Mouse (Mus musculus) heart, embryonic 13.5 days (tissue): ENCODE measurements around the gene B3gnt7. TPM values are rescaled to one million over a fixed set of nuclear protein-coding genes. Genes with fewer than 3 reads are reported as not detected.
A peak's percentile ranks its signal among the peaks of the same experiment; 100 is the strongest.

ENCODE experiments used
- ATAC-seq: fragments of 200-750 bp; cut with Nextera tagmentation; 2 replicates; pipeline ENCODE4 v1.8.0; 2017; ENCODE audit warnings: moderate TSS enrichment; ENCODE audit not compliant: insufficient number of reproducible peaks, low FRiP score, low TSS enrichment; ENCODE audit errors: extremely low read depth
- H3K27ac ChIP-seq: fragments of 300-500 bp; sonication (generic); replicated peaks from 2 replicates; pipeline ENCODE4 v1.5.1; 2015; ENCODE audit warnings: moderate library complexity, mild to moderate bottlenecking, inconsistent platforms
- H3K27me3 ChIP-seq: fragments of 300-500 bp; sonication (generic); replicated peaks from 2 replicates; pipeline ENCODE4 v1.6.1; 2015; ENCODE audit warnings: mild to moderate bottlenecking, inconsistent platforms
- H3K36me3 ChIP-seq: fragments of 300-500 bp; sonication (generic); 2 replicates; pipeline ENCODE4 v1.6.1; 2015; ENCODE audit warnings: mild to moderate bottlenecking, inconsistent platforms
- H3K4me1 ChIP-seq: fragments of 300-500 bp; sonication (generic); 2 replicates; pipeline ENCODE4 v1.6.1; 2015; ENCODE audit warnings: inconsistent platforms
- H3K4me2 ChIP-seq: fragments of 300-500 bp; sonication (generic); 2 replicates; pipeline ENCODE4 v1.6.1; 2015; ENCODE audit warnings: inconsistent platforms, mild to moderate bottlenecking, moderate library complexity
- H3K4me3 ChIP-seq: fragments of 300-500 bp; sonication (generic); 2 replicates; pipeline ENCODE4 v1.5.1; 2015; ENCODE audit warnings: moderate library complexity, mild to moderate bottlenecking, inconsistent platforms
- H3K9ac ChIP-seq: fragments of 300-500 bp; sonication (generic); 2 replicates; pipeline ENCODE4 v1.6.1; 2015; ENCODE audit warnings: inconsistent platforms, mild to moderate bottlenecking, moderate library complexity
- H3K9me3 ChIP-seq: fragments of 300-500 bp; sonication (generic); 2 replicates; pipeline ENCODE4 v1.6.1; 2016; ENCODE audit warnings: inconsistent platforms
- WGBS: fragments of 180-500 bp; shearing (Covaris S2); methylation state at CpG from one replicate; pipeline ENCODE4 v1.1.7; 2015; ENCODE audit warnings: mixed read lengths; 5-methylcytosine and 5-hydroxymethylcytosine counted together
- polyA plus RNA-seq: library from polyadenylated mRNA; unstranded; fragments of >200 nt; fragmentation: Nextera tagmentation; extraction: Ambion mirVana; gene quantifications from 2 replicates; pipeline ENCODE4 v1.2.1, GENCODE M21; 2015

B3gnt7 gene
- polyA plus RNA-seq: 3.2 and 4.5 TPM in 2 replicates

DNA sequence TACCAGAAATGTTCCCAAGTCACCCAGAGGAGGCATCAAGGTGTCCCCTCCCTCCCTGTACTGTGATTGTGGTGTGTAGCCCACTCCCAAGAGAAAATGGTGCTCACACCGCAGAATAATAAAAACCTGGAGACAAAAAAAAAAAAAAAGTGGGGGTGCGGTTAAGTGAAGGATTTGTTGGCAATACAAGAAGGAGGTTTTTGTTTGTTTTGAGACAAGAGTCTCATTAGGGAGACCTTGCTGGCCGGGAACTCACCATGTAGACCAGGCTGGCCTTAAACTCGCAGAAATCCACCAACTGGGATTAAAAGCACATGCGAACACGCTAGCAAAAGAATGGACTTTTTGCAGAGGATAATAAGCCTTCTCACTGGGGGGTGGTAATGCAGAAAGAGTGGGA, at the start of gene B3gnt7:
B3gnt7 (plus strand) TSS at position 301 of the 400 bp plus-strand sequence.
- Histone ChIP-seq H3K27ac (no peak within 1 kb of the TSS), H3K4me3 (peak within 1 kb of the TSS; percentile 67), H3K9me3 (no peaks in the 10 kb centered on the region), H3K36me3 (no peaks in the 10 kb centered on the region), H3K27me3 (peaks cover 67% of the 10 kb centered on the region), H3K9ac (peak within 1 kb of the TSS; percentile 78), H3K4me2 (peak within 1 kb of the TSS; percentile 98), H3K4me1 (peaks cover 23% of the 10 kb centered on the region)
- 35% methylated on average over 6 of the region's 6 CpGs for WGBS
- ATAC-seq: no peak

DNA sequence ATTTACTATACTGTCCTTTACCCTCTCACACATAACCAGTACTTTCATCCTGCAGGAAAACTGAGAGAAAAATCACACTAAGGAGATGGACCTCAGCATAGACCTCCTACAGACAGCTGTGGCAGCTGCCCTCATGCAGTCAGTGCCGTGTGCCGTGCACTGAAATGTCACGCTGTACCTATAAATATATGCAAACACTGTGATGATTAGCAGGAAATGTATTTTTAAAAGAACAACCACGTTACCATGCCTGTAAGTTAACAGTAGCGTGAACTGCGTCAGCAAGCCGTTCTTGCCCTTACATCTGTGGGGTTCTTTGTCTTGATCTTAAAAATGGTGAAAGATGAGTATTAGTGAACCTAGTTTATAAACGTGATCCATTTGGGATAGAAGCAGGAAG, 49.2 kb upstream of the B3gnt7 start:
- Histone ChIP-seq H3K9me3 (no peaks in the 10 kb centered on the region), H3K9ac (no peak overlapping the region), H3K27me3 (no peaks in the 10 kb centered on the region), H3K4me2 (no peak overlapping the region), H3K27ac (no peak overlapping the region), H3K36me3 (peaks cover 10% of the 10 kb centered on the region; the same call in 1 of the 2 replicates), H3K4me1 (peaks cover 19% of the 10 kb centered on the region), H3K4me3 (no peak overlapping the region)
- ATAC-seq: no peak
- 75% methylated on average over 8 of the region's 8 CpGs for WGBS

DNA sequence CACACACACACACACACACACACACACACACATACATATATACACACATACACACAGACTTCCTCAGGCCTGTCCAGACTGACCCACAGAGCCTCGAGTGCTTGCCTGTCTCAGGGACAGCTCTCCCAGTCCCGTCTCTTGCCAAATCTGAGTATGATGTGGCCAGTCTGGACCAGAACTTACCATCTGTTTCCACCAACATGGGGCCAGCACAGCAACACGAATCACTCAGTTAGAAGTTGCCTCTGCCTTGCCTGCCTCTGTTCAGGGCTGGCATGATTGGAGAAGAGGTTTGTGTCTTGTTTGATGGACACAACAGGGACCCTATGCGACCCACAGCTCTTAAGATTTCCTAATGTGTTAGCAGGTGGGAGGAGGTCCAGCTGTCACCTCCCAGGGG, 46.3 kb upstream of the B3gnt7 start:
- Histone ChIP-seq H3K9ac (no peak overlapping the region), H3K4me2 (no peak overlapping the region), H3K27ac (no peak overlapping the region), H3K27me3 (no peaks in the 10 kb centered on the region), H3K36me3 (0 out of 2 replicates have a peak, but pooled peaks cover 3% of the 10 kb centered on the region), H3K9me3 (no peaks in the 10 kb centered on the region), H3K4me3 (no peak overlapping the region), H3K4me1 (peaks cover 15% of the 10 kb centered on the region)
- ATAC-seq: no peak
- 61% methylated on average over 4 of the region's 4 CpGs for WGBS

DNA sequence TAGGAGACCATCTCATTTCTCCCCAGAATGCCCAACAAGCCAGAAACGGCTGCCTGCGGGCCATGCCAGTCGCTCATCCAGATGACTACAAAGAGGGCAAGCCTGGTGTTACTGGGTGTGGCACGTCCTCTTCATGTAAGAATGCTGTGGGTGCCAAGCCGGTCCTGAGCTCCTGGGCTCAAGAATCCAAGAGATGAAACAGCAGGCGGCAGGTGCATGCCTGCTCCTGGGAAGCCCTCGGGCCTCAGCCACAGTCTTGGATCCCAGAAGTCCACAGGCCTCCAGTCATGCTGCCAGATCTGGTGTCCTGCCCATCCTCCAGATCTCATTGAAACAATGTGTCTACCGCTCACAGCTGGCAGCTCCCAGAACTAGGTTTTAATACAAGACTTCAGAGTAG, 45.4 kb upstream of the B3gnt7 start:
- Histone ChIP-seq H3K4me2 (no peak overlapping the region), H3K27ac (no peak overlapping the region), H3K4me1 (peaks cover 15% of the 10 kb centered on the region), H3K9me3 (no peaks in the 10 kb centered on the region), H3K4me3 (no peak overlapping the region), H3K9ac (no peak overlapping the region), H3K36me3 (0 out of 2 replicates have a peak, but pooled peaks cover 3% of the 10 kb centered on the region), H3K27me3 (no peaks in the 10 kb centered on the region)
- ATAC-seq: no peak
- 74% methylated on average over 8 of the region's 8 CpGs for WGBS

DNA sequence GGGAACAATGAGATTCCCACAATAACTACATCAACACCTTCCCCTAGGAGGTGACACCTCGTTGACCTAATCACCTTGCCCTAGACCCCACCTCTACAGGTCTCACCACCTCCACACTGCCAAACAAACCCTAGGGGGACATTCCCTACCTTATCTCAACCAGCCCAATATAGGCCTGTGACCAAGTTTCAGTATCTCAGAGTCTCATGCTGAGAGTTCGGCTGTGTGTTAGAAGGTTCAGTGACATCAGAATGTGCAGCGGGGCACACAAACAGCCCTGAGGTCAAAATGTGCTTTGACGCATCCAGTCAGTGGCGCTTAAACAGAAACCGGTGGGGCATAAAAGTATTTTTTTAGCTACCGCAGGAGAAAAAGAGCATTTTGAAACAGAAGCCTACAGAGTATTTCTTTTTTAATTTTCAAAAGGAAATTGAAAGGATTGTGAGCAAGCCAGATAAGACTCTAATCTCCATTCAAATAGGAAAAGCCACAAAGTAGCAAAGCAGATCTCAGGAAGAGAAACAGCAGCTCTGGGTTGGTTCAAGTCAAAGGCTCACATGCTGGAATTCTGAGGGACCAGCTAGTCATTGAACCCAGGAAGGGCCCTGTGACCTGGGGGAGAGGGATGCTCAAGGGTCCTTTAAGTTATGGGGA, 44.3 kb upstream of the B3gnt7 start:
- no peak overlapping the region for H3K4me2 ChIP-seq
- WGBS: 46% methylated on average over 7 of the region's 7 CpGs
- H3K27me3 ChIP-seq: no peaks in the 10 kb centered on the region
- no peak overlapping the region for H3K9ac ChIP-seq
- 0 out of 2 replicates have a peak, but pooled peaks cover 3% of the 10 kb centered on the region for H3K36me3 ChIP-seq
- peaks cover 15% of the 10 kb centered on the region for H3K4me1 ChIP-seq
- H3K9me3 ChIP-seq: no peaks in the 10 kb centered on the region
- H3K4me3 ChIP-seq: no peak overlapping the region
- ATAC-seq: no peak
- H3K27ac ChIP-seq: 0 out of 2 replicates have a peak overlapping the region, but pooled peaks have one; percentile 15

DNA sequence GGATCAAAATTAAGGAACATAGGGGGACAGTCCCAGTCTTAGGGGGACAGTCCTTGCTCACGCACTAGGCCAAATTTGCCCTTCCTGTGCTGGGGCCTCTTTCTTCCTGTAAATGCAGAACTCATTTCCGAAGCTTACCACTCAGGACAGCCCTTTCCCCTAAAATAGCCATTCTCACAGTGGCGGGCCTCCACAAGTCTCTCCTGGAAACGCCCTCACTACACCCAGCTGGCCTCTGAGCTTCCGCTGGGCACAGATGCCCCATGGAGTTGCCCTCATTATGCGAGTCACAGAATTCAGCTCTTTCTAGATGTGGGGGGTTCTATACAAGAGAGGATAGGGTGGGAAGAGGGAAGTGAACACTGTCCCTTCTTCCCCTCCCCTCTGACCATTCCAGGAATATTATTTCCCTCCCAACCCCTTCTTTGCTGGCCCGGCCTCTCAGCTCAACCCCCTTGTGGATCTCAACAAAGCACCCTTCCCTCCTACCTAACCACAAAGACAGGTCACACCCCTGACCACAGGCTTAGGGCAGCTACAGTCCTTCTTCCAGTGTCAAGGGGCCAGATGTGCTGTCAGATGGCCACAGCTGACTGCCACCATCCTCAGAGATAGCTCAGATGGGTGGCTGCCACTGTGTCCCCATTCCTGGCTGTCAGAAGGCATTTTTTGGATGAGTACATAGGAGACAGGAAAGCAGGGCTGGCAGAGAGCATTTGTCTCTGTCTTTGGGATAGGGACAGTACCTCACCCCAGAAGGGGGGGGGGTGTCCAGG, 38.9 kb upstream of the B3gnt7 start:
- no peak for ATAC-seq
- no peak overlapping the region for H3K4me3 ChIP-seq
- no peaks in the 10 kb centered on the region for H3K27me3 ChIP-seq
- H3K4me2 ChIP-seq: no peak overlapping the region
- peaks cover 1% of the 10 kb centered on the region for H3K4me1 ChIP-seq
- 56% methylated on average over 7 of the region's 7 CpGs for WGBS
- H3K36me3 ChIP-seq: no peaks in the 10 kb centered on the region
- H3K9ac ChIP-seq: no peak overlapping the region
- no peak overlapping the region for H3K27ac ChIP-seq
- H3K9me3 ChIP-seq: no peaks in the 10 kb centered on the region

DNA sequence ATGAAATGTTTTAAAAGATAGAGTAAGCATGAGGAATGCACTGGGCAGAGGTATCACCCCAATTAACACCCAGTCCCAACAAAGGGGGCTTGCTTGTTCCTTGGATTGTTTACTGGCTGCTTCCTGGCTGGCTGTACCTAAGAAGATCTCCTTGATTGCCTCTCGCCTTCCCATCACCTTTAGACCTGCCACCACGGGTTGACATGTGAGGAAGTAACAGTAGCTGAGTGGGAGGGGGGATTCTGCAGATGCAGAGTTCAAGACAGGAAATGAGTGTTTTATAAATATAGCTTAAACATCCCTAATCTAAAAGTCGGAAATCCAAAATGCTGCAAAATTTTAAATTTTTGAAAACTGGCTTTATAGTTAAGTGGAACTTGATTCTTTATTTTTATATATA, 37.6 kb upstream of the B3gnt7 start:
- Histone ChIP-seq H3K36me3 (no peaks in the 10 kb centered on the region), H3K4me2 (no peak overlapping the region), H3K27me3 (no peaks in the 10 kb centered on the region), H3K27ac (no peak overlapping the region), H3K4me1 (no peaks in the 10 kb centered on the region), H3K9ac (no peak overlapping the region), H3K4me3 (no peak overlapping the region), H3K9me3 (no peaks in the 10 kb centered on the region)
- ATAC-seq: no peak
- 47% methylated on average over 3 of the region's 3 CpGs for WGBS

DNA sequence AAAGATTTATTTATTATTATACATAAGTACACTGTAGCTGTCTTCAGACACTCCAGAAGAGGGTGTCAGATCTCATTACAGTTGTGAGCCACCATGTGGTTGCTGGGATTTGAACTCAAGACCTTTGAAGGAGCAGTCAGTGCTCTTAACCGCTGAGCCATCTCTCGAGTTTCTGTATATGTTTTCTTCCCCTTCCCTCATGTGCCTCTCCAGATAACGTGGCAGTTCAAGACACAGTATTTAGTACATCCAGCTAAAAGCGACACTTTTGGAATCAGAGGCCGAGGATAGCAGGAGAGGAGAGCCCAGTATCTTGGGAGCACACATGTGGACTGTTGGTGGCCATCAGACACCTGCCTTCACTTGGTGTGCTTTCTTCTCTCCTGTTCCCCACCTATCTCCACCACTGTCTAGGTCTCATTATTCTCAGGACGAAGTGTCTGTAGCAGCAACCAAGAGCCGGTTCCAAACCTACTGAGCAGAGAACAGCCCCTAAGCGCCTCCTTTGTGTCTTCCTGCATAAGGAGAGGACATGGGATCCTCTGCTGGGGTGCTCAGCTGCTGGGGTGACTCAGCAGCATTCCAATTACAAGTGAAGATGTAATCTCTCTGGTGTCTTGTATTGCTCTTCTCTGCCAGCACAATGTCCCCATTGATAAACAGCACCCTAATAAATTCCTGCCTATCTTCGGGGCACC, 34.0 kb upstream of the B3gnt7 start:
- H3K4me2 ChIP-seq: no peak overlapping the region
- H3K36me3 ChIP-seq: no peaks in the 10 kb centered on the region
- no peak for ATAC-seq
- no peaks in the 10 kb centered on the region for H3K9me3 ChIP-seq
- H3K4me1 ChIP-seq: no peaks in the 10 kb centered on the region
- no peak overlapping the region for H3K27ac ChIP-seq
- H3K9ac ChIP-seq: no peak overlapping the region
- H3K27me3 ChIP-seq: no peaks in the 10 kb centered on the region
- 76% methylated on average over 9 of the region's 9 CpGs for WGBS
- no peak overlapping the region for H3K4me3 ChIP-seq

DNA sequence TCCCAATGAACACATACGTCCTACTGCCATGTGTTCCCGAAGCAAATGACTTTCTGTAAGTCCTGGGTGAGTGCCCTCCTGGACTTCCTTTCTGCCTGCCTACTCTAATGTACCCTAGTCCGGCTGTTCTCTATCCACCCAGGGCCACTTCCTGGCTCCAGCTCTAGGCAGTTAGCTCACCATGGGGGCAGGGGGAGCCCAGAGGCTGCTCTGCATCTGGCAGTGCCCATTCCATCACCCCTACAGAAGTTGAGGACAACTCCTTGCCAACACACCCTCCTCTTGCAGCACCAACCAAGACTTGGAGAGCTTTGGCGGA, 33.5 kb upstream of the B3gnt7 start:
- H3K36me3 ChIP-seq: no peaks in the 10 kb centered on the region
- H3K9me3 ChIP-seq: no peaks in the 10 kb centered on the region
- no peak for ATAC-seq
- H3K27ac ChIP-seq: no peak overlapping the region
- no peaks in the 10 kb centered on the region for H3K27me3 ChIP-seq
- H3K4me2 ChIP-seq: no peak overlapping the region
- no peaks in the 10 kb centered on the region for H3K4me1 ChIP-seq
- H3K9ac ChIP-seq: no peak overlapping the region
- no peak overlapping the region for H3K4me3 ChIP-seq
- WGBS: 69% methylated on average over 4 of the region's 4 CpGs

DNA sequence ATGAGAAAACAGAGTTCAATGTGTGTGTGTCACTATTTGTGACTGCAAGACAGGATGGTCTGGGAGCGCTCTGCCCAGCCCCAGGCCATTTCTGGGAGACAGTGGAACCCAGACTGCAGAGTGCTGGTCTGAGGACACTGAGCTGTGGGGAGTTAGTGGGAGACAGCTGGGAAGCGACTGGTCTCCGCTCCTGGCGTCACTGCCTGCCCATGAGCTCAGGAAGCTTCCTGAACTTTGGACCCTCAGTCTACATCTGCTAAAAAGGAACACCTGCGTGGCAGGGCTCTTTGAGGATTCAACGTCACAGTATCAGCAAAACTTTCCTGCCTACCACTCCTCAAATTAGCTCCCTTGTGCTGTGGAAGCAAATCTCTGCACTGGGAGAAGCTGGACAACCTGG, 30.9 kb upstream of the B3gnt7 start:
- WGBS: 76% methylated on average over 6 of the region's 6 CpGs
- ATAC-seq: no peak
- no peaks in the 10 kb centered on the region for H3K36me3 ChIP-seq
- H3K9ac ChIP-seq: no peak overlapping the region
- H3K4me2 ChIP-seq: no peak overlapping the region
- H3K4me3 ChIP-seq: no peak overlapping the region
- no peaks in the 10 kb centered on the region for H3K4me1 ChIP-seq
- H3K27ac ChIP-seq: no peak overlapping the region
- H3K27me3 ChIP-seq: no peaks in the 10 kb centered on the region
- H3K9me3 ChIP-seq: no peaks in the 10 kb centered on the region

DNA sequence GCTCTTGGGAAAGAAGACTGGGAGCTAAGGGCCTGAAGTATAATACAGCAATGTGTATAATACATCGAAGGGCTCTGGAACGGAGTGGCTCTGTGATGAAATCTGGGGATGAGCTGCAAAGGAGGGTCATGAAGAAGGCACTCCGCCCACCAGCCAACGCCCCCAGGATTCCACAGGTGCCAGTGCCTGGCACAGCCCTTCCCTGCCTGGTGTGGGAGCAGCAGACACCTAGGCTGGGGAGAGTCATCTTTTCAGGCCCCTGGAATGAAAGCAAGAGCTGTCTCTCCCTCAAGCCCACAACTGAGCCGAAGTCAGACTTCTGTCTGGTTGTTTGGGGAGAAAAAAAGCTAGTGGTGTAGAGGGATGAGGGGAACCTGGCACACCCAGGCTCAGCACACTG, 25.6 kb upstream of the B3gnt7 start:
- Histone ChIP-seq H3K36me3 (no peaks in the 10 kb centered on the region), H3K4me1 (no peaks in the 10 kb centered on the region), H3K4me2 (no peak overlapping the region), H3K9me3 (no peaks in the 10 kb centered on the region), H3K27ac (no peak overlapping the region), H3K4me3 (no peak overlapping the region), H3K9ac (no peak overlapping the region), H3K27me3 (no peaks in the 10 kb centered on the region)
- WGBS: 80% methylated on average over 5 of the region's 5 CpGs
- no peak for ATAC-seq
